Mouse (Mus musculus) liver, embryonic 14.5 days (tissue): ENCODE data around the gene Ssr4.

Experiments
- CTCF ChIP-seq: IDR thresholded peaks from 2 replicates; pipeline ENCODE4 v1.5.1; 2016; ENCODE audit warnings: antibody characterized with exemption, low read depth, control low read depth
- EP300 ChIP-seq: IDR thresholded peaks from 2 replicates; pipeline ENCODE4 v1.6.1; 2016; ENCODE audit warnings: antibody characterized with exemption, low read depth

DNA sequence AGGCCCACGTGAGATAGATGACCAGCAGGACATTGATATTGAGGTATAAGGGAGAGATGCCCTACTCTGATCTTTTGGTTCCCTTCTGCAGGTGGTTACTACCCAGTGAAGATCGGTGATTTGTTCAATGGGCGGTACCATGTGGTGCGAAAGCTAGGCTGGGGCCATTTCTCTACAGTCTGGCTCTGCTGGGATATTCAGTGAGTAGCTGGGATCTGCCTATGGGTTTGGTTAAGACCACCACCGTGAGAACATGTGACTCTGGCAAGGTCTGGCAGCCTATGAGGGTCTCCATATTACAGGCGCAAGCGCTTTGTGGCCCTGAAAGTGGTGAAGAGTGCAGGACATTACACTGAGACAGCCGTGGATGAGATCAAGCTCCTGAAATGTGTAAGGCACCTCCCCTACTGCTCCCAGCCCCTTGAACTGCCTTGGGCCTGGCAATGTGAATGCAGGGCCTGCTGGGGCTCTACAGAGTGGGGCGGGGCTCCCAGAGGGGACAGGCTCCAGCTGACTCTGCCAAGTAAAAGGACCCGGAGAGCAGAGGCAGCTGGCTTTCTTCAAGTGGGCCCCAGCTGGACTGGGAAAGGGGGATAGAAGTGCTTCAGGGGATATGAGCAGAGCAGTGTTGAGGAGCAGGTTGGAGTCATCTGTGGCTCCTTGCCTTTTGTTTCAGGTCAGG is 11.9 kb upstream of the Ssr4 start:
- TF ChIP-seq CTCF (no peak), EP300 (no peak)
